Mouse (Mus musculus): ENCODE data around the gene Rad18.

DNA sequence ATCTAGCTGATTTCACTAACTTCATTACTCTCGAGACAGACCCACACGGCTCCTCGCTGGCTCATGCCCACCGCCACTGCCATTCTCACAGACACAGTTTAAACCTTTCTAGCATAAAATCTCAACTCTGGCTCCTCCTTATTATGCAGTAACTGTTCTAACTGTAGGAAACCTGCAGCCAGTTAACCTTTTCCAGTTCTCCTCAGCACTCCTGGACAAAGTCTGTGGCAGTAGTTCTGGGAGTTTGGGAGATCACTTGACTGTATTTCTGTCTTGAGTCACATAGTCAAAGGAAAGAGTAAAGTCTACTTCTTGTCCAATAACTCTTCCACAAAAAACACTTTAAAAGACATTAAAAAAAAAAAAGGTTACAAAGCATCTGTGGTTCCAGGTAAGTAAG is 66.2 kb downstream of the Rad18 start:
- TF ChIP-seq POLR2A (IDR thresholded peaks at IDR 0.05; ENCODE audit: insufficient read depth, low read depth, low read length): no peak
- no peak for TF ChIP-seq CTCF (IDR thresholded peaks at IDR 0.05; ENCODE audit: insufficient read depth, low read depth, low read length)

Measured in olfactory bulb, adult 2 months (tissue).